Comparison of ENCODE assay signal across 7 mouse cellular contexts in the genomic region with DNA sequence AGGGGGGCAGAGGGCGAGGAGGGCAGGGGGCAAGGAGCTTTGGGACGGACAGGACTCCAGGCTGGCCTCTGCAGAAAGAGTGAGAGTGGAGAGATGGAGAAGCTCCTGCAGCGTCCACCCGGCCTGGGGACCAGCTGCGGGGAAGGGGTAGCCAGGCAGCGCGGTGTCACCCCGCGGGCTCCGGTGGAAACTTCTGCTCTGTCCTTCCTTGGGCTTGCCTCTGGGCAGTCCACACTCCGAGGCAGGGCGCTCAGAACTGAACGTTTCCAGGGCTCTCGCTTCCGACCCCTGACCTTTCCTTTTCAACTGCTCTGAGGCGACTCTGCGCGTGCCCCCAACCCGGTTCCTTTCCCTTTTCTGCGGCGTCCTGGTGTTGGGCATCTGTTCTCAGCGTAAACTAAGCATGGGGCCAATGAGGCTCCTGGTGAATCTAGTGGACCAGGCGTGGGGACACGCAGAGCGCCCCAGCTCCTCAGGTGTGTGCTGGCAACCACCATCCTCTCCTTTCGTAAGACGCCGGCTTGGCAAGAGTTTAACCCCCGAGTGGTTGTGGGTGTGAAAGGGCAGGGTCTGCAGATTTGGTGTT. TPM values are rescaled to one million over a fixed set of nuclear protein-coding genes. Genes with fewer than 3 reads are reported as not detected.
DNase-seq lines count a peak whose midpoint lies in the region; ATAC-seq and TF ChIP-seq lines count a peak whose summit lies in the region.

No protein-coding gene starts in this region.

- H3K9ac ChIP-seq in ES-E14 (ENCODE audit: insufficient read depth, low read depth, low read length, poor library complexity, severe bottlenecking), result peak overlapping the region; percentile 46
- peak overlapping the region; percentile 56 for H3K9ac ChIP-seq in embryonic facial prominence, embryonic 11.5 days (replicated peaks; ENCODE audit: low read length)
- H3K9ac ChIP-seq in liver, embryonic 11.5 days (ENCODE audit: low read depth, low read length), result peak overlapping the region; percentile 40; the same call in 1 of the 2 replicates

- no peaks in the 10 kb centered on the region; the same call in 1 of the 2 replicates for H3K27me3 ChIP-seq in embryonic facial prominence, embryonic 11.5 days (ENCODE audit: control insufficient read depth, insufficient read depth, low read length)
- H3K27me3 ChIP-seq in liver, embryonic 11.5 days (replicated peaks; ENCODE audit: control insufficient read depth, insufficient read depth, low read length), result peaks cover 18% of the 10 kb centered on the region

- in situ Hi-C loops in ES-E14 (cut with MboI; ENCODE audit: low sequenced_read_pairs in 2 of 2, unreplicated experiment in 2 of 2), result no loop called here

- ATAC-seq in embryonic facial prominence, embryonic 11.5 days (replicated peaks; ENCODE audit: insufficient number of reproducible peaks, low FRiP score, low TSS enrichment, low read depth), result peak; percentile 54
- ATAC-seq in liver, embryonic 11.5 days (replicated peaks; ENCODE audit: low FRiP score), result peak; percentile 67

- H3K36me3 ChIP-seq in ES-E14 (ENCODE audit: control insufficient read depth, insufficient read depth, low read length, poor library complexity, severe bottlenecking), result peaks cover 14% of the 10 kb centered on the region
- H3K36me3 ChIP-seq in embryonic facial prominence, embryonic 11.5 days (replicated peaks; ENCODE audit: control insufficient read depth, insufficient read depth, low read depth, low read length), result peaks cover 7% of the 10 kb centered on the region
- peaks cover 20% of the 10 kb centered on the region for H3K36me3 ChIP-seq in liver, embryonic 11.5 days (ENCODE audit: control insufficient read depth, insufficient read depth, low read length)

- intact Hi-C loops in heart, postnatal 14 days (cut with DNase I), result no loop called here

- peak overlapping the region; percentile 64 for H3K4me3 ChIP-seq in ES-E14 (ENCODE audit: insufficient read depth in 1 of 2, low read depth in 1 of 2, low read length in 2 of 2, poor library complexity in 1 of 2, severe bottlenecking in 1 of 2)
- peak overlapping the region; percentile 41 for H3K4me3 ChIP-seq in embryonic facial prominence, embryonic 11.5 days (ENCODE audit: low read depth, low read length)
- peak overlapping the region; percentile 49 for H3K4me3 ChIP-seq in liver, embryonic 11.5 days (ENCODE audit: low read depth, low read length)

- peaks cover 0 to 5% of the 10 kb centered on the region in 2 experiments; a peak in 1 of 4 replicates for H3K4me1 ChIP-seq in ES-E14 (ENCODE audit: control insufficient read depth in 2 of 2, insufficient read depth in 2 of 2, low read length in 2 of 2, poor library complexity in 1 of 2)
- no peaks in the 10 kb centered on the region; the same call in 1 of the 2 replicates for H3K4me1 ChIP-seq in embryonic facial prominence, embryonic 11.5 days (ENCODE audit: control insufficient read depth, insufficient read depth, low read length)
- H3K4me1 ChIP-seq in liver, embryonic 11.5 days (replicated peaks; ENCODE audit: control insufficient read depth, insufficient read depth, low read length), result peaks cover 5% of the 10 kb centered on the region; the same call in 1 of the 2 replicates

- no peak for DNase-seq in ES-E14 (ENCODE audit: low read depth, low spot score)
- DNase-seq in adrenal gland, adult 2 months, result peak; percentile 41
- DNase-seq in embryonic facial prominence, embryonic 11.5 days (ENCODE audit: low spot score), result peak; percentile 31
- DNase-seq in heart, postnatal 14 days, result peak; percentile 25 to 34
- DNase-seq in liver, embryonic 11.5 days (ENCODE audit: low spot score), result peak; percentile 40
- peak; percentile 53 for DNase-seq in neural tube, embryonic 10.5 days (ENCODE audit: extremely low spot score, low spot score)
- DNase-seq in c-Kit-positive CD71-positive TER-119-positive erythroid progenitor cells, embryonic 14.5 days (ENCODE audit: low spot score), result no peak

- H3K27ac ChIP-seq in ES-E14 (ENCODE audit: insufficient read depth, low read depth, low read length, poor library complexity, severe bottlenecking), result no peak overlapping the region
- no peak overlapping the region for H3K27ac ChIP-seq in embryonic facial prominence, embryonic 11.5 days (replicated peaks; ENCODE audit: low read depth, low read length)
- no peak overlapping the region for H3K27ac ChIP-seq in liver, embryonic 11.5 days (ENCODE audit: low read depth, low read length)

- peak overlapping the region; percentile 91 for H3K4me2 ChIP-seq in embryonic facial prominence, embryonic 11.5 days (ENCODE audit: low read depth, low read length)
- peak overlapping the region; percentile 79 for H3K4me2 ChIP-seq in liver, embryonic 11.5 days

- WGBS in embryonic facial prominence, embryonic 11.5 days, result 1% methylated on average over 28 of the region's 29 CpGs
- 4% methylated on average over 28 of the region's 29 CpGs for WGBS in liver, embryonic 11.5 days

- H3K9me3 ChIP-seq in ES-E14 (ENCODE audit: control insufficient read depth, insufficient read depth, low read depth, low read length), result no peaks in the 10 kb centered on the region
- no peaks in the 10 kb centered on the region for H3K9me3 ChIP-seq in embryonic facial prominence, embryonic 11.5 days (replicated peaks; ENCODE audit: control insufficient read depth, low read length)
- H3K9me3 ChIP-seq in liver, embryonic 11.5 days (ENCODE audit: control insufficient read depth, low read length), result no peaks in the 10 kb centered on the region

TF ChIP-seq in ES-E14, 5 proteins besides CTCF, POLR2A, EP300 and RAD21:
- TF ChIP-seq CHD2 (IDR thresholded peaks at IDR 0.05; ENCODE audit: low read depth, low read length) (no peak), HCFC1 (IDR thresholded peaks at IDR 0.05; ENCODE audit: borderline replicate concordance, insufficient read depth, low read length) (no peak), ZNF384 (IDR thresholded peaks at IDR 0.05; ENCODE audit: low read depth, low read length) (no peak), ZC3H11A (IDR thresholded peaks at IDR 0.05; ENCODE audit: borderline replicate concordance, low read depth, low read length) (no peak), MAFK (IDR thresholded peaks at IDR 0.05; ENCODE audit: insufficient read depth, low read depth, low read length) (no peak)

RNA-seq across cellular contexts. Expression of gene Agbl2, which starts 0.5 kb away (rescaled TPM):
- 0.16 and 0.27 TPM in 2 replicates for total RNA-seq in ES-E14 (2012; rRNA removed)
- 1 to 10 TPM; 1.1 to 1.3 TPM for total RNA-seq in adrenal gland, adult 2 months (2021)
- 0.51 and 0.58 TPM in 2 replicates for polyA plus RNA-seq in adrenal gland, adult 2 months (2012; rRNA removed)
- 0.91 and 1.3 TPM in 2 replicates for polyA plus RNA-seq in embryonic facial prominence, embryonic 11.5 days (2014; fragmentation: Nextera tagmentation; extraction: Ambion mirVana)
- 1 to 10 TPM; 1.2 to 1.3 TPM for total RNA-seq in heart, postnatal 14 days (2021)
- 0.18 and 0.23 TPM in 2 replicates for polyA plus RNA-seq in liver, embryonic 11.5 days (2014; fragmentation: Nextera tagmentation; extraction: Ambion mirVana)

RNA-seq across cellular contexts. Expression of gene Fnbp4, which starts 37.8 kb away (rescaled TPM):
- total RNA-seq in ES-E14 (2012; rRNA removed), result 91.4 and 124 TPM in 2 replicates
- total RNA-seq in adrenal gland, adult 2 months (2021), result 10 to 100 TPM; 36.1 to 52.2 TPM
- 22.8 and 27.0 TPM in 2 replicates for polyA plus RNA-seq in adrenal gland, adult 2 months (2012; rRNA removed)
- polyA plus RNA-seq in embryonic facial prominence, embryonic 11.5 days (2014; fragmentation: Nextera tagmentation; extraction: Ambion mirVana), result 83.9 and 86.7 TPM in 2 replicates
- total RNA-seq in heart, postnatal 14 days (2021), result 10 to 100 TPM; 24.5 to 30.2 TPM
- 94.5 and 102 TPM in 2 replicates for polyA plus RNA-seq in liver, embryonic 11.5 days (2014; fragmentation: Nextera tagmentation; extraction: Ambion mirVana)

Comparison
In these comparisons a context has a peak if more than half of its experiments do, and no peak if none do; other contexts are left out.
1. DNase-seq: peak in adrenal gland, adult 2 months (single experiment), embryonic facial prominence, embryonic 11.5 days (single experiment), heart, postnatal 14 days (2 of 2), liver, embryonic 11.5 days (single experiment) and neural tube, embryonic 10.5 days (single experiment); none in ES-E14 (single experiment) and c-Kit-positive CD71-positive TER-119-positive erythroid progenitor cells, embryonic 14.5 days (single experiment).
2. Peak in every context shown above with its lines, with median percentiles within 50 percentile points of each other: H3K4me3 ChIP-seq and H3K9ac ChIP-seq.